ENCODE assay signal across 13 mouse cellular contexts in the genomic region with DNA sequence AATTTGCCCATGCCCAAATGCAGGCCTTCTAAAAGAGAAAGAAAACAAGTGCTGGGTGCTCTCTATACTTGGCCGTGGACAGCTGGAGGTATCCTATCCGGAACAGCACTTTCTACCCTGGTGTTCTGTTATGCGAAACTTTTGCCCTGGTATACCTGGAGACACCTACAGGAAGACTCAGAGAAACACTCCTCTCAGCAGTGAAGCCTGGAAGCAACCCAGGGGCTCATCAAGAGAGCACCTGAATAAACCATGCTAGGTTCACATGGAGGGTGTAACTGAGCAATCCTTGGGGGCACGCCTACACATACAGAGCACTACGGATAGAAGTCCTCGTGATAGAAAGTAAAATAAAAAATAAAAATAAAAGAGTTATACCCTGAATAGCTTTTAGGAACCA.
"Had no signal": no experiment of that assay in that cellular context is flagged by ENCODE, and none has a peak within 500 bp of the region (broad histone marks: within the 10 kb centered on the region; RNA-seq: fewer than 3 reads in every experiment).

No protein-coding gene starts in this region.

- H3K9ac ChIP-seq: liver, embryonic 14.5 days; liver, postnatal 0 days; lung, embryonic 14.5 days; midbrain, embryonic 13.5 days had no signal

- DNase-seq: kidney, adult 18-20 months; kidney, adult 9 months; kidney, postnatal 14 days; kidney, postnatal 4 days; left cerebral cortex, postnatal 4 days; liver, postnatal 0 days; lung, embryonic 14.5 days; right cerebral cortex, postnatal 4 days; thymus, postnatal 25 days had no signal

- H3K36me3 ChIP-seq: midbrain, embryonic 13.5 days had no signal

- H3K4me2 ChIP-seq: lung, embryonic 14.5 days; midbrain, embryonic 13.5 days had no signal

- H3K4me3 ChIP-seq: midbrain, embryonic 13.5 days had no signal

- H3K27ac ChIP-seq: liver, embryonic 14.5 days; macrophage; midbrain, embryonic 13.5 days had no signal

- H3K27me3 ChIP-seq: midbrain, embryonic 13.5 days had no signal

- H3K4me1 ChIP-seq: midbrain, embryonic 13.5 days had no signal

- H3K9me3 ChIP-seq: midbrain, embryonic 13.5 days had no signal

- ATAC-seq: liver, postnatal 0 days; lung, postnatal 0 days; midbrain, embryonic 13.5 days had no signal
